10 mouse cellular contexts compared by ENCODE assay signal in genomic region chr13:48027775-48028489, GRCm38 (mm10).
DNase-seq lines count a peak whose midpoint lies in the region; ATAC-seq lines count a peak whose summit lies in the region.
"Had no signal": no experiment of that assay in that cellular context is flagged by ENCODE, and none has a peak within 500 bp of the region (broad histone marks: within the 10 kb centered on the region; RNA-seq: fewer than 3 reads in every experiment).

No protein-coding gene starts in this region.

- peak; percentile 79; the same call in 1 of the 2 replicates for ATAC-seq in hindbrain, embryonic 15.5 days (ENCODE audit: low FRiP score, low read depth)
- ATAC-seq in hindbrain, embryonic 13.5 days (ENCODE audit: low FRiP score): no peak

- no peak overlapping the region for H3K27ac ChIP-seq in hindbrain, embryonic 15.5 days (replicated peaks)
- no peak overlapping the region for H3K27ac ChIP-seq in hindbrain, embryonic 13.5 days
- H3K27ac ChIP-seq: embryonic facial prominence, embryonic 12.5 days; macrophage had no signal

- H3K9ac ChIP-seq in hindbrain, embryonic 15.5 days: no peak overlapping the region
- no peak overlapping the region for H3K9ac ChIP-seq in hindbrain, embryonic 13.5 days
- H3K9ac ChIP-seq: embryonic facial prominence, embryonic 12.5 days had no signal

- DNase-seq in brain, embryonic 18.5 days (ENCODE audit: low read depth, low spot score): peak; percentile 72
- DNase-seq in frontal cortex, postnatal 14 days (ENCODE audit: low spot score in 2 of 2): peak; percentile 41 to 61
- DNase-seq in kidney, postnatal 25 days: peak; percentile 41 to 58
- peak; percentile 63 for DNase-seq in lung, postnatal 10 days
- peak; percentile 70 for DNase-seq in testis, postnatal 10 days (ENCODE audit: low spot score)
- no peak for DNase-seq in embryo, embryonic 10.5 days (ENCODE audit: low spot score)

- 49% methylated on average over 7 of the region's 7 CpGs for WGBS in hindbrain, embryonic 15.5 days
- 55% methylated on average over 7 of the region's 7 CpGs for WGBS in hindbrain, embryonic 13.5 days

- H3K27me3 ChIP-seq in hindbrain, embryonic 15.5 days: no peaks in the 10 kb centered on the region
- no peaks in the 10 kb centered on the region for H3K27me3 ChIP-seq in hindbrain, embryonic 13.5 days

- H3K9me3 ChIP-seq in hindbrain, embryonic 15.5 days: no peaks in the 10 kb centered on the region
- H3K9me3 ChIP-seq in hindbrain, embryonic 13.5 days: no peaks in the 10 kb centered on the region
- H3K9me3 ChIP-seq: embryonic facial prominence, embryonic 12.5 days had no signal

- no peak overlapping the region for H3K4me2 ChIP-seq in hindbrain, embryonic 15.5 days
- H3K4me2 ChIP-seq in hindbrain, embryonic 13.5 days: no peak overlapping the region
- H3K4me2 ChIP-seq: embryonic facial prominence, embryonic 12.5 days had no signal

- H3K36me3 ChIP-seq in hindbrain, embryonic 15.5 days: no peaks in the 10 kb centered on the region
- no peaks in the 10 kb centered on the region for H3K36me3 ChIP-seq in hindbrain, embryonic 13.5 days
- H3K36me3 ChIP-seq: embryonic facial prominence, embryonic 12.5 days had no signal

- H3K4me3 ChIP-seq in hindbrain, embryonic 15.5 days: no peak overlapping the region
- H3K4me3 ChIP-seq in hindbrain, embryonic 13.5 days: no peak overlapping the region
- H3K4me3 ChIP-seq: embryonic facial prominence, embryonic 12.5 days had no signal

- H3K4me1 ChIP-seq in hindbrain, embryonic 15.5 days (replicated peaks): peaks cover 14% of the 10 kb centered on the region
- H3K4me1 ChIP-seq in hindbrain, embryonic 13.5 days (replicated peaks): peaks cover 3% of the 10 kb centered on the region
- H3K4me1 ChIP-seq: embryonic facial prominence, embryonic 12.5 days had no signal
